Mouse (Mus musculus) liver, adult 2 months (tissue): Measurements from ENCODE around the gene Depdc5.

ENCODE experiments used
- CTCF ChIP-seq: fragments of 200-500 bp; IDR thresholded peaks from 2 replicates; pipeline ENCODE4 v1.5.1; 2011; ENCODE audit warnings: low read depth, low read length, control low read depth
- POLR2A ChIP-seq: fragments of 200-500 bp; IDR thresholded peaks from 2 replicates; pipeline ENCODE4 v1.6.1; 2011; ENCODE audit warnings: low read length, control low read depth; ENCODE audit not compliant: insufficient read depth; ENCODE audit errors: extremely low read depth

DNA sequence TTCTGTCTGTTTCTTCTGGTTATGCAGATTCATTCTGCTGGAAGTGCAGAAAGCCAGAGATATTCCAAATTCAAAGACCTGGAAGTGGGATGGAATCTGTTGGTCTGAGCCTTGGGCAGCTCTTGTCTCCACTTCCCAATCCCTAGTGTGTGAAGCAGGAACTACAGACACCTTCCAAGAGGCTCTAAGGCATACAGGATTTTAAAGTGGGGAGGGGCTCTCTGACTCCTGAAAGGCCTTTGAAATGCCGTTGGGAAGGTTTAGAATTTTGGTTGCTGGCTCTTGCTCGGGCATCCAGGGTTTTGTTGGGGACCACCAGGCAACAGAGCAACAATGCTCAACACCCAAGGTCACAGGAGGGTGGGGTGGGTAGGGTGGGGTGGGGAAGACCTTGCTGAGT is 145.8 kb downstream of the Depdc5 start:
- TF ChIP-seq CTCF, result no peak
- TF ChIP-seq POLR2A, result no peak
